Mouse (Mus musculus): Measurements from ENCODE around the gene Pkd1l2. TPM values are rescaled to one million over a fixed set of nuclear protein-coding genes. Genes with fewer than 3 reads are reported as not detected.
A peak's percentile ranks its signal among the peaks of the same experiment; 100 is the strongest.

The Pkd1l2 gene
- total RNA-seq, 2 experiments from 2014 or later = 0.06 to 0.13 TPM

GRCm38 (mm10) chr8:116975066-116975465 is 107.2 kb downstream of the Pkd1l2 start:
- DNase-seq = no peak
- intact Hi-C loops (cut with DNase I) = no loop called here
- no peak for TF ChIP-seq CTCF (IDR thresholded peaks at IDR 0.05)
- peak overlapping the region; percentile 21; the same call in 1 of the 2 replicates for H3K4me3 ChIP-seq
- H3K27ac ChIP-seq = no peak overlapping the region

- Histone ChIP-seq H3K4me3 (no peak overlapping the region), H3K27ac (no peak overlapping the region)
- TF ChIP-seq CTCF (IDR thresholded peaks at IDR 0.05) = no peak
- intact Hi-C loops (cut with DNase I) = no loop called here
- DNase-seq = no peak
These were observed 112.7 kb downstream of the Pkd1l2 start for GRCm38 (mm10) chr8:116969531-116969930.

GRCm38 (mm10) chr8:116954415-116954814 is 127.8 kb downstream of the Pkd1l2 start:
- no peak for TF ChIP-seq CTCF (IDR thresholded peaks at IDR 0.05)

GRCm38 (mm10) chr8:116952428-116952827 is 129.8 kb downstream of the Pkd1l2 start:
- no peak for TF ChIP-seq CTCF (IDR thresholded peaks at IDR 0.05)
- intact Hi-C loops (cut with DNase I) = no loop called here
- no peak for DNase-seq
- Histone ChIP-seq H3K27ac (no peak overlapping the region), H3K4me3 (no peak overlapping the region)

More at GRCm38 (mm10) chr8:116954415-116954814, 127.8 kb downstream of the Pkd1l2 start:
- H3K27ac ChIP-seq = no peak overlapping the region
- intact Hi-C loops (cut with DNase I) = no loop called here
- no peak overlapping the region for H3K4me3 ChIP-seq
- DNase-seq = no peak

- no peak for DNase-seq
- H3K4me3 ChIP-seq = no peak overlapping the region
- TF ChIP-seq CTCF (IDR thresholded peaks at IDR 0.05) = no peak
- no peak overlapping the region for H3K27ac ChIP-seq
- intact Hi-C loops (cut with DNase I) = no loop called here
These were observed 130.5 kb downstream of the Pkd1l2 start for GRCm38 (mm10) chr8:116951778-116952177.

GRCm38 (mm10) chr8:116951369-116951768 is 130.9 kb downstream of the Pkd1l2 start:
- no peak for TF ChIP-seq CTCF (IDR thresholded peaks at IDR 0.05)
- Histone ChIP-seq H3K27ac (no peak overlapping the region), H3K4me3 (no peak overlapping the region)
- no peak for DNase-seq
- intact Hi-C loops (cut with DNase I) = no loop called here

- Histone ChIP-seq H3K27ac (no peak overlapping the region), H3K4me3 (no peak overlapping the region)
- intact Hi-C loops (cut with DNase I) = no loop called here
- no peak for DNase-seq
- TF ChIP-seq CTCF (IDR thresholded peaks at IDR 0.05) = no peak
These were observed 134.7 kb downstream of the Pkd1l2 start for GRCm38 (mm10) chr8:116947589-116947988.

- Histone ChIP-seq H3K27ac (peak overlapping the region; percentile 70), H3K4me3 (peak overlapping the region; percentile 65)
- no peak for TF ChIP-seq CTCF (IDR thresholded peaks at IDR 0.05)
- intact Hi-C loops (cut with DNase I) = no loop called here
- DNase-seq = no peak
These were observed 135.4 kb downstream of the Pkd1l2 start for GRCm38 (mm10) chr8:116946851-116947250.

- TF ChIP-seq CTCF (IDR thresholded peaks at IDR 0.05) = no peak
- H3K27ac ChIP-seq = peak overlapping the region; percentile 70
- peak; percentile 28 for DNase-seq
- intact Hi-C loops (cut with DNase I) = no loop called here
- H3K4me3 ChIP-seq = peak overlapping the region; percentile 65
These were observed 135.9 kb downstream of the Pkd1l2 start for GRCm38 (mm10) chr8:116946268-116946838.

Other genes starting within 250 kb of the Pkd1l2 start
- gene Cmc2, start 161.0 kb downstream of the Pkd1l2 start, total RNA-seq (2021) = 10 to 100 TPM; 23.6 to 30.6 TPM
- gene Cenpn, start 160.7 kb downstream of the Pkd1l2 start, total RNA-seq (2021) = under 1 TPM; 0.43 to 0.50 TPM
- gene Atmin, start 139.1 kb downstream of the Pkd1l2 start, total RNA-seq (2021) = 10 to 100 TPM; 22.5 to 23.1 TPM
- gene 1700030J22Rik, start 103.5 kb downstream of the Pkd1l2 start, total RNA-seq (2021) = under 1 TPM; 0.10 to 0.33 TPM
- 10 to 100 TPM; 37.6 to 45.5 TPM for gene Gcsh, start 88.9 kb downstream of the Pkd1l2 start, total RNA-seq (2021)
- not detected for gene Bco1, start 13.4 kb upstream of the Pkd1l2 start, total RNA-seq (2021)
- gene Gan, start 75.7 kb upstream of the Pkd1l2 start, total RNA-seq (2021) = 1 to 10 TPM; 4.8 to 5.9 TPM
- gene Cmip, start 174.6 kb upstream of the Pkd1l2 start, total RNA-seq (2021) = 10 to 100 TPM in 1 of 2 experiments, 1 to 10 TPM in 1; 8.3 to 11.4 TPM